Mouse (Mus musculus): ENCODE measurements around the gene Zfp704. TPM values are rescaled to one million over a fixed set of nuclear protein-coding genes. Genes with fewer than 3 reads are reported as not detected.

The Zfp704 gene
- polyA plus RNA-seq, 1 experiment = 0.80 TPM

GRCm38 (mm10) chr3:9556137-9556536, 53.7 kb downstream of the Zfp704 start:
- H3K4me3 ChIP-seq = no peak overlapping the region
- no peak overlapping the region for H3ac ChIP-seq (ENCODE audit: control insufficient read depth, insufficient read length)
- H3K27me3 ChIP-seq (ENCODE audit: control insufficient read depth, insufficient read depth, insufficient read length) = no peaks in the 10 kb centered on the region
- H3K79me2 ChIP-seq (ENCODE audit: control insufficient read depth, insufficient read depth) = no peaks in the 10 kb centered on the region
- H3K36me3 ChIP-seq (ENCODE audit: control insufficient read depth, insufficient read depth) = no peaks in the 10 kb centered on the region
- no peak for TF ChIP-seq CEBPB (IDR thresholded peaks at IDR 0.05; ENCODE audit: insufficient read depth, poor library complexity, severe bottlenecking)
- no peak for TF ChIP-seq TCF12 (IDR thresholded peaks at IDR 0.05; ENCODE audit: insufficient read depth, poor library complexity, severe bottlenecking)
- no peak for TF ChIP-seq E2F4 (IDR thresholded peaks at IDR 0.05; ENCODE audit: insufficient read depth)
- no peak for TF ChIP-seq MAX (IDR thresholded peaks at IDR 0.05; ENCODE audit: low read depth)
- no peak for TF ChIP-seq MYOG (IDR thresholded peaks at IDR 0.05; ENCODE audit: control insufficient read depth in 1 of 3, insufficient read depth in 1 of 3, insufficient read length in 2 of 3, low read depth in 2 of 3)
- no peak for TF ChIP-seq POLR2A (IDR thresholded peaks at IDR 0.05; ENCODE audit: insufficient read length, low read depth)
- TF ChIP-seq POLR2AphosphoS2 (IDR thresholded peaks at IDR 0.05; ENCODE audit: insufficient read length, low read depth) = no peak
- no peak for TF ChIP-seq MYOD1 (IDR thresholded peaks at IDR 0.05; ENCODE audit: control insufficient read depth in 1 of 3, insufficient read length in 2 of 3, low read depth in 2 of 3)
- no peak for TF ChIP-seq REST (IDR thresholded peaks at IDR 0.05; ENCODE audit: insufficient read depth, insufficient read length)
- TF ChIP-seq TCF3 (IDR thresholded peaks at IDR 0.05; ENCODE audit: insufficient read length, low read depth) = no peak
- TF ChIP-seq USF1 (IDR thresholded peaks at IDR 0.05; ENCODE audit: low read depth) = no peak
- TF ChIP-seq SRF (IDR thresholded peaks at IDR 0.05; ENCODE audit: control insufficient read depth, insufficient read length, low read depth) = no peak
- H3K4me2 ChIP-seq (ENCODE audit: low read depth) = no peak overlapping the region

DNA sequence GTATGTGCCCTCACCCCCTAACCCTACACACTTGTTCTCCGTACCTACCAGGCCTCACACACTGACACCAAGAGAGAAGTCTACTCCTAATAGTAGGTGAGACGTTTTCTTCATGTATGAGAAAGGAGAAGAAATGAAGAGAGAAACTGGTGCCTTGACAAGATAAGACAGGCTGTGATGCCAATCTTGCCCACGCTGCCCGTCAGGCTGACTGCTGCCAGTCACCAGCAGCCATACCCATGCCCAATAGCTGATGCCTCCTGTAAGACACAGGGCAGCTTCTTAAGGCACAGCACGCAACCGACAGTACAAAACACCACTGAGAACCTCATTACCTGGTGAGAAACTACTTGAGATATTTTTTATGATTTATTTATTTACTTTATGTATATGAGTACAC, 55.0 kb downstream of the Zfp704 start:
- H3K4me3 ChIP-seq = no peak overlapping the region
- no peaks in the 10 kb centered on the region for H3K27me3 ChIP-seq (ENCODE audit: control insufficient read depth, insufficient read depth, insufficient read length)
- H3K36me3 ChIP-seq (ENCODE audit: control insufficient read depth, insufficient read depth) = no peaks in the 10 kb centered on the region
- no peaks in the 10 kb centered on the region for H3K79me2 ChIP-seq (ENCODE audit: control insufficient read depth, insufficient read depth)
- no peak overlapping the region for H3ac ChIP-seq (ENCODE audit: control insufficient read depth, insufficient read length)
- no peak for TF ChIP-seq TCF12 (IDR thresholded peaks at IDR 0.05; ENCODE audit: insufficient read depth, poor library complexity, severe bottlenecking)
- TF ChIP-seq POLR2A (IDR thresholded peaks at IDR 0.05; ENCODE audit: insufficient read length, low read depth) = no peak
- no peak for TF ChIP-seq E2F4 (IDR thresholded peaks at IDR 0.05; ENCODE audit: insufficient read depth)
- no peak for TF ChIP-seq TCF3 (IDR thresholded peaks at IDR 0.05; ENCODE audit: insufficient read length, low read depth)
- no peak for TF ChIP-seq POLR2AphosphoS2 (IDR thresholded peaks at IDR 0.05; ENCODE audit: insufficient read length, low read depth)
- TF ChIP-seq MAX (IDR thresholded peaks at IDR 0.05; ENCODE audit: low read depth) = no peak
- TF ChIP-seq MYOD1 (IDR thresholded peaks at IDR 0.05; ENCODE audit: control insufficient read depth in 1 of 3, insufficient read length in 2 of 3, low read depth in 2 of 3) = no peak
- TF ChIP-seq USF1 (IDR thresholded peaks at IDR 0.05; ENCODE audit: low read depth) = no peak
- TF ChIP-seq SRF (IDR thresholded peaks at IDR 0.05; ENCODE audit: control insufficient read depth, insufficient read length, low read depth) = no peak
- no peak for TF ChIP-seq CEBPB (IDR thresholded peaks at IDR 0.05; ENCODE audit: insufficient read depth, poor library complexity, severe bottlenecking)
- no peak for TF ChIP-seq MYOG (IDR thresholded peaks at IDR 0.05; ENCODE audit: control insufficient read depth in 1 of 3, insufficient read depth in 1 of 3, insufficient read length in 2 of 3, low read depth in 2 of 3)
- TF ChIP-seq REST (IDR thresholded peaks at IDR 0.05; ENCODE audit: insufficient read depth, insufficient read length) = no peak
- H3K4me2 ChIP-seq (ENCODE audit: low read depth) = no peak overlapping the region

DNA sequence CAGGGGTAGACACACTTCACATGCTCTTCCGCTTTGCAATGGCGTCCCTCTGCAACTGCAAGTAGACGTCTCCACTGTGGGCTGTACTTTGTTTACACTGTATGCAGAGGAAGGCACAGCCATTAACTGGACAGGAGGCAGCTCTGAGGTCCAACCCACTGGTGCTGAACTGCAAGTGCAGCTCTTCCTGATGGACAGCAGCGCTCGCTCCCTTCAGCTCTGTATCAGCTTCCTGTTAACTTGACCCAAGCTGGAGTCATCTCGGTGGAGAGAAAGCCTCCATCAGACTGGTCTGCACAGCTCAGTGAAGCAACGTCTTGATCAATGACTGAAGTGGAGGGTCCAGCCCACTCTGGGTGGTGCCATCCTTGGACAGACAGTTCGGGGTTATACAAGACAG, 57.6 kb downstream of the Zfp704 start:
- no peaks in the 10 kb centered on the region for H3K36me3 ChIP-seq (ENCODE audit: control insufficient read depth, insufficient read depth)
- H3K27me3 ChIP-seq (ENCODE audit: control insufficient read depth, insufficient read depth, insufficient read length) = no peaks in the 10 kb centered on the region
- TF ChIP-seq MAX (IDR thresholded peaks at IDR 0.05; ENCODE audit: low read depth) (no peak), MYOD1 (IDR thresholded peaks at IDR 0.05; ENCODE audit: control insufficient read depth in 1 of 3, insufficient read length in 2 of 3, low read depth in 2 of 3) (no peak), E2F4 (IDR thresholded peaks at IDR 0.05; ENCODE audit: insufficient read depth) (no peak), MYOG (IDR thresholded peaks at IDR 0.05; ENCODE audit: control insufficient read depth in 1 of 3, insufficient read depth in 1 of 3, insufficient read length in 2 of 3, low read depth in 2 of 3) (no peak), REST (IDR thresholded peaks at IDR 0.05; ENCODE audit: insufficient read depth, insufficient read length) (peak; percentile 33), POLR2AphosphoS2 (IDR thresholded peaks at IDR 0.05; ENCODE audit: insufficient read length, low read depth) (no peak), POLR2A (IDR thresholded peaks at IDR 0.05; ENCODE audit: insufficient read length, low read depth) (no peak), USF1 (IDR thresholded peaks at IDR 0.05; ENCODE audit: low read depth) (no peak)
- H3K79me2 ChIP-seq (ENCODE audit: control insufficient read depth, insufficient read depth) = no peaks in the 10 kb centered on the region
- no peak overlapping the region for H3K4me3 ChIP-seq
- no peak overlapping the region for H3ac ChIP-seq (ENCODE audit: control insufficient read depth, insufficient read length)
- H3K4me2 ChIP-seq (ENCODE audit: low read depth) = no peak overlapping the region

GRCm38 (mm10) chr3:9550930-9551329, 59.0 kb downstream of the Zfp704 start:
- TF ChIP-seq TCF12 (IDR thresholded peaks at IDR 0.05; ENCODE audit: insufficient read depth, poor library complexity, severe bottlenecking) = no peak
- no peak for TF ChIP-seq POLR2AphosphoS2 (IDR thresholded peaks at IDR 0.05; ENCODE audit: insufficient read length, low read depth)
- no peak for TF ChIP-seq POLR2A (IDR thresholded peaks at IDR 0.05; ENCODE audit: insufficient read length, low read depth)
- TF ChIP-seq CEBPB (IDR thresholded peaks at IDR 0.05; ENCODE audit: insufficient read depth, poor library complexity, severe bottlenecking) = no peak
- TF ChIP-seq E2F4 (IDR thresholded peaks at IDR 0.05; ENCODE audit: insufficient read depth) = no peak
- no peak for TF ChIP-seq MAX (IDR thresholded peaks at IDR 0.05; ENCODE audit: low read depth)
- no peak for TF ChIP-seq MYOG (IDR thresholded peaks at IDR 0.05; ENCODE audit: control insufficient read depth in 1 of 3, insufficient read depth in 1 of 3, insufficient read length in 2 of 3, low read depth in 2 of 3)
- no peak for TF ChIP-seq USF1 (IDR thresholded peaks at IDR 0.05; ENCODE audit: low read depth)
- no peak for TF ChIP-seq MYOD1 (IDR thresholded peaks at IDR 0.05; ENCODE audit: control insufficient read depth in 1 of 3, insufficient read length in 2 of 3, low read depth in 2 of 3)
- no peak for TF ChIP-seq SRF (IDR thresholded peaks at IDR 0.05; ENCODE audit: control insufficient read depth, insufficient read length, low read depth)
- no peak for TF ChIP-seq REST (IDR thresholded peaks at IDR 0.05; ENCODE audit: insufficient read depth, insufficient read length)
- TF ChIP-seq TCF3 (IDR thresholded peaks at IDR 0.05; ENCODE audit: insufficient read length, low read depth) = no peak
- no peaks in the 10 kb centered on the region for H3K36me3 ChIP-seq (ENCODE audit: control insufficient read depth, insufficient read depth)

More at GRCm38 (mm10) chr3:9550930-9551329, 59.0 kb downstream of the Zfp704 start:
- no peaks in the 10 kb centered on the region for H3K79me2 ChIP-seq (ENCODE audit: control insufficient read depth, insufficient read depth)
- H3K27me3 ChIP-seq (ENCODE audit: control insufficient read depth, insufficient read depth, insufficient read length) = no peaks in the 10 kb centered on the region
- H3K4me2 ChIP-seq (ENCODE audit: low read depth) = no peak overlapping the region
- no peak overlapping the region for H3ac ChIP-seq (ENCODE audit: control insufficient read depth, insufficient read length)
- no peak overlapping the region for H3K4me3 ChIP-seq
